Mouse (Mus musculus) hindbrain, embryonic 12.5 days (tissue): ENCODE results near the gene Insrr. TPM values are rescaled to one million over a fixed set of nuclear protein-coding genes. Genes with fewer than 3 reads are reported as not detected.
"Not testable (repeated sequence)": the region's sequence is repeated elsewhere in the genome, so short reads cannot be mapped to it uniquely, and the experiment has no call there.

Experiments used
- ATAC-seq: fragments of 200-750 bp; cut with Nextera tagmentation; 2 replicates; pipeline ENCODE4 v1.8.0; 2017; ENCODE audit warnings: moderate TSS enrichment; ENCODE audit not compliant: low FRiP score
- H3K27ac ChIP-seq: fragments of 300-500 bp; sonication (generic); 2 replicates; pipeline ENCODE4 v1.5.1; 2016; ENCODE audit warnings: mild to moderate bottlenecking
- H3K27me3 ChIP-seq: fragments of 300-500 bp; sonication (generic); 2 replicates; pipeline ENCODE4 v1.6.1; 2016; ENCODE audit warnings: mild to moderate bottlenecking
- H3K36me3 ChIP-seq: fragments of 300-500 bp; sonication (generic); 2 replicates; pipeline ENCODE4 v1.6.1; 2016; ENCODE audit warnings: mild to moderate bottlenecking
- H3K4me1 ChIP-seq: fragments of 300-500 bp; sonication (generic); 2 replicates; pipeline ENCODE4 v1.6.1; 2016
- H3K4me2 ChIP-seq: fragments of 300-500 bp; sonication (generic); replicated peaks from 2 replicates; pipeline ENCODE4 v1.6.1; 2016; ENCODE audit warnings: mild to moderate bottlenecking
- H3K4me3 ChIP-seq: fragments of 300-500 bp; sonication (generic); 2 replicates; pipeline ENCODE4 v1.5.1; 2016; ENCODE audit warnings: mild to moderate bottlenecking
- H3K9ac ChIP-seq: fragments of 300-500 bp; sonication (generic); 2 replicates; pipeline ENCODE4 v1.6.1; 2016; ENCODE audit warnings: mild to moderate bottlenecking, moderate library complexity
- H3K9me3 ChIP-seq: fragments of 300-500 bp; sonication (generic); replicated peaks from 2 replicates; pipeline ENCODE4 v1.6.1; 2016; ENCODE audit warnings: mild to moderate bottlenecking
- whole genome bisulfite sequencing: fragments of 180-500 bp; shearing (Covaris S2); methylation state at CpG from one replicate; pipeline ENCODE4 v1.1.7; 2016; 5-methylcytosine and 5-hydroxymethylcytosine counted together
- polyA plus RNA-seq: library from polyadenylated mRNA; unstranded; fragments of >200 nt; fragmentation: Nextera tagmentation; extraction: Ambion mirVana; gene quantifications from 2 replicates; pipeline ENCODE4 v1.2.1, GENCODE M21; 2016

The Insrr gene
- polyA plus RNA-seq, 1 experiment from 2014 or later = 1.7 TPM

DNA sequence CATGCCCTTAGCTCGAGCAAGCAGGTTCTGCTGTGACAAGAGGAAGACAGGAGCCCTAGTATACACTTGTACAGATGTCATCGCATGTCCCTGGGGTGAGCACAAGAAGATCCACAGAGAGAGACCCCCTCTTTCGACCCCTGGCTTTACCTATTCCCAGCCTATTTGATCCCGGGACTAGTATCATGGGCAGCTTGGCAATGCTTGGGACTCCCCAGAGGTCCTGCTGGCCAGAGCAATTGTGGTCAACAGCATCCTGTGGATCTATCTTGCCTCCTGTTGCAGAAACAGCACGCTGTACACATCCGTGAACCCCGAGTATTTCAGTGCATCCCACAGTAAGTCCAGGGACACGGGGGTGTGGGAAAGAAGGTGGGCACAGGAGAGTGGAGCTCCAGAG is 14.5 kb downstream of the Insrr start:
- Histone ChIP-seq H3K9me3 (no peaks in the 10 kb centered on the region), H3K27ac (no peak overlapping the region), H3K36me3 (no peaks in the 10 kb centered on the region), H3K4me2 (no peak overlapping the region), H3K4me1 (peaks cover 6% of the 10 kb centered on the region; the same call in 1 of the 2 replicates), H3K27me3 (peaks cover 87% of the 10 kb centered on the region), H3K4me3 (no peak overlapping the region), H3K9ac (no peak overlapping the region)
- 85% methylated on average over 8 of the region's 8 CpGs for WGBS
- no peak for ATAC-seq

DNA sequence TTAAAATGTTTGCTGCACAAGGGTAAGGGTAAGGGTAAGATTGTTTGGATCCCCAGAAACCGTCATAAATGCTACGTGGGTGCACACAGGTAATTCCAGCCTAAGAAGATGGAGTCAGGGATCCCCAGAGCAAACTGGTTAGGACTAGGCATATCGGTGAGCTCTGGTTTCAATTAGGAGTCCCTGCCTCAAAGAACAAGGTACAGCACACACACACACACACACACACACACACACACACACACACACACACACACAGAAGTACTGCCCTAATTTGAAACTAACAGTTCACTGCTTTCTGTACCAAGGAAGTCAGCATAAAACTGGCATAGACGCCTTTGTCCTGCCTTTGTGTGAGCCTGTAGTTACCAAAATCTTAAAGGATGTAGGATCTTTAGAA is 15.7 kb downstream of the Insrr start:
- Histone ChIP-seq H3K4me3 (no peak overlapping the region), H3K9ac (no peak overlapping the region), H3K4me2 (no peak overlapping the region), H3K4me1 (peaks cover 6% of the 10 kb centered on the region; the same call in 1 of the 2 replicates), H3K27ac (no peak overlapping the region), H3K9me3 (no peaks in the 10 kb centered on the region), H3K36me3 (no peaks in the 10 kb centered on the region), H3K27me3 (peaks cover 85% of the 10 kb centered on the region)
- ATAC-seq = no peak
- WGBS = 79% methylated on average over 4 of the region's 4 CpGs

DNA sequence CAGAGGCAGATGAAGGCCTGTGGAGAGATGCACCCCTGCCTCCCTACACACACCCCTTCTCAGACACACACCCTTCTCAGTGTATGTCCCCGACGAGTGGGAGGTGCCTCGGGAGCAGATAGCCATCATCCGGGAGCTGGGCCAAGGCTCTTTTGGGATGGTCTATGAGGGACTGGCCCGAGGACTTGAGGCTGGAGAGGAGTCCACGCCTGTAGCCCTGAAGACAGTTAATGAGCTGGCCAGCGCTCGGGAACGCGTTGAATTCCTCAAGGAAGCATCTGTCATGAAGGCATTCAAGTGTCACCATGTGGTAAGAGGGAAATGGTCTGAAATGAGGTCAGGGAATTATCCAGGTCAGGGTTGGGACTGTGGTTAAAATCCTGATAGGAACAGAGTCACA is 16.1 kb downstream of the Insrr start:
- no peak overlapping the region for H3K4me3 ChIP-seq
- H3K9ac ChIP-seq = no peak overlapping the region
- no peaks in the 10 kb centered on the region for H3K9me3 ChIP-seq
- no peak for ATAC-seq
- WGBS = 55% methylated on average over 10 of the region's 10 CpGs
- peaks cover 85% of the 10 kb centered on the region for H3K27me3 ChIP-seq
- no peak overlapping the region for H3K4me2 ChIP-seq
- H3K36me3 ChIP-seq = no peaks in the 10 kb centered on the region
- peaks cover 6% of the 10 kb centered on the region; the same call in 1 of the 2 replicates for H3K4me1 ChIP-seq
- H3K27ac ChIP-seq = no peak overlapping the region

DNA sequence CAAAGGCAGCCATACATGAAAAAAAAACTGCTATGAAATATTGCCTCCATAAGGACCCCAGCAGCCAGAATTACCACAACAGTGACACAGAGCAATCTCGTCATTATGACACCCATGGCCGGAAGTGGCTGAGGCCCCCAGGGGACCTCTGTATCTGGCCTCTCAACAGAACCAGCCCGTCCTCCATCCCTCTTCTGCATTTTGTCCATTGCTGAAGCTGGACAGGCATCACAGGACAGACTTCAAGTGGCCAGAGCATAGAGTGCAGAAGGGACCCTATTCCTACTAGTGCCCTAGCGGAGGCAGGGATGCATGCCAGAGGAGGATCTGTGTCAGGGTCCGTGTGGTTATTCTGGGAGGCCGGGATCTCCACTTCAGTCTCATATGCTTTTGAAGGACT is 19.4 kb downstream of the Insrr start:
- Histone ChIP-seq H3K4me1 (0 out of 2 replicates have a peak, but pooled peaks cover 2% of the 10 kb centered on the region), H3K36me3 (no peaks in the 10 kb centered on the region), H3K4me2 (no peak overlapping the region), H3K9me3 (no peaks in the 10 kb centered on the region), H3K4me3 (no peak overlapping the region), H3K27ac (no peak overlapping the region), H3K27me3 (peaks cover 57% of the 10 kb centered on the region), H3K9ac (no peak overlapping the region)
- ATAC-seq = no peak
- WGBS = 58% methylated on average over 6 of the region's 6 CpGs

DNA sequence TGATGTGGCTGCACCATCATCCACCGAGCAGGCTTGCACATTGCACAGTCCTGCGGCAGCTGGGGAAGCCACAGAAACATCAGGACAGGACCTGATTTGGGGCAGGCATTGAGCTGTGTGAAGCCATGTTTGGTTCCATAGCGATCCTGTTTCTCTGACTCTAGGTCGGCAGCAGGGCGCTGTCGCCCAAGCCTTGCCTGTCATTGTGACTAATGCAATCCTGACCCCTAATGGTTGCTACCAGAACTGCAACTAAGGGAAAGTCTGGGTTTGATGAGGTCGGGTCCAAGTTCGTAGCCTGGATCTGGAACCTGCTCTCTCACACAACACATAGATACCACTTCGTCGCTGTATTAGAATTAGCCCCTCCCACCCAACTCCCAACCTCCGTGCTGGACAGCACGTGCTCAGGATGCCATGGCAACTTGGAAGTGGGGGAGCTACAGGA is 19.9 kb downstream of the Insrr start:
- H3K4me3 ChIP-seq = no peak overlapping the region
- WGBS = 9% methylated on average over 12 of the region's 12 CpGs
- no peak overlapping the region for H3K27ac ChIP-seq
- H3K36me3 ChIP-seq = no peaks in the 10 kb centered on the region
- 0 out of 2 replicates have a peak, but pooled peaks cover 2% of the 10 kb centered on the region for H3K4me1 ChIP-seq
- H3K27me3 ChIP-seq = peaks cover 52% of the 10 kb centered on the region
- peak overlapping the region; percentile 21; the same call in 1 of the 2 replicates for H3K4me2 ChIP-seq
- H3K9ac ChIP-seq = no peak overlapping the region
- no peaks in the 10 kb centered on the region for H3K9me3 ChIP-seq
- ATAC-seq = peak; percentile 60

DNA sequence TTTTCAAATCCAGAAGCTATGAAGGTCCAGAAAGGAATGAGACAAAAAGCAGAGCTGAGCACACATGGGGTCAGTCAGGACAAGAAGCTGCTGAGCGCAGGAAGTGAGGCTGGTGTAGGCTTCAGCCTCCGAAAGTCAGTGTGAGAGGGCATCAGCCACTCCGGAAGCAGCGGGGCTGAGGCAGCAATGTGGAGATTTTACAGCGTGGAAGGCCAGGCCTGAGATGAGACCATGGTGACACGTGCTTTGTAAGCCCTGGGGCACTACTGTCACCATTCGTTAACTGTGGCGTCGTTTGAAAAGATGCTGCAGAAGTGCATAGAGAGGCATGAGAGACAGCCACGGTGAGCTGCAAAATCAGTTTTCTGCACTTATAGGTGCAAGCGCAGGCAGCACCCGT is 21.5 kb downstream of the Insrr start:
- H3K27ac ChIP-seq = no peak overlapping the region
- no peak for ATAC-seq
- H3K27me3 ChIP-seq = peaks cover 45% of the 10 kb centered on the region
- no peak overlapping the region for H3K4me3 ChIP-seq
- WGBS = 61% methylated on average over 12 of the region's 12 CpGs
- H3K36me3 ChIP-seq = no peaks in the 10 kb centered on the region
- 0 out of 2 replicates have a peak, but pooled peaks cover 2% of the 10 kb centered on the region for H3K4me1 ChIP-seq
- H3K4me2 ChIP-seq = no peak overlapping the region
- no peaks in the 10 kb centered on the region for H3K9me3 ChIP-seq
- no peak overlapping the region for H3K9ac ChIP-seq

DNA sequence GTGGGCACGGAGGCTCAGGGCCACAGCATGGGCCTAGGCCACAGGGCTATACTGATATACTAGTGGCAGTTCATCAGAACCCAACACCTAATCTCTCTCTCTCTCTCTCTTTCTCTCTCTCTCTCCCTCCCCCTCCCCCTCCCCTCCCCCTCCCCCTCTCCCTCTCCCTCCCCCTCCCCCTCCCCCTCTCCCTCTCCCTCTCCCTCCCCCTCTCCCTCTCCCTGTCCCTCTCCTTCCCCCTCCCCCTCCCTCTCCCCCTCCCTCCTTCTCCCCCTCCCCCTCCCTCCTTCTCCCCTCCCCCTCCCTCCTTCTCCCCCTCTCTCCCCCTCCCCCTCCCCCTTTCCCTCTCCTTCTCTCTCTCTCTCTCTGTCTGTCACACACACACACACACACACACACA is 27.5 kb downstream of the Insrr start, which contains the start of gene Pear1:
Gene Pear1, minus strand, starts transcription at position 101 of the 400 bp plus-strand sequence.
- ATAC-seq = not testable (repeated sequence)

DNA sequence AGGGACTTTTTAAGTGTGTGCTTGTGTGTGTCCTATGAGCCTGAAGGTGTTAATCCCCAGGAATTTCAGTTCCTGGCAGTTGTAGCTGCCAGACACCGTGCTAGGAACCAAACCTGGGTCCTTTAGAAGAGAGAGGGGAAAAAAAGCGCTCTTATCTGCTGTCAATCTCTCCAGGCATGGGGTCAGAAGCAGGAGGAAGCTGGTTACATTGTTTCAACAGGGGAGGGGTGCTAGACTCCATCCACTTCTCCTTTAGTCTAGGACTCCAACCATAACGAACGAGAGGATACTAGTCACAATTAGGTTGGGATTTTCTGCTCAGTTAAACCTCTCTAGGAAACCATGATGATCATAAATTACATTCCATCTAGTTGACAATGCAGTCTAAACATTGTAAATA is 31.7 kb downstream of the Insrr start:
- WGBS = 58% methylated on average over 4 of the region's 4 CpGs
- Histone ChIP-seq H3K9ac (no peak overlapping the region), H3K4me3 (no peak overlapping the region), H3K27ac (no peak overlapping the region), H3K4me1 (no peaks in the 10 kb centered on the region), H3K4me2 (no peak overlapping the region), H3K36me3 (no peaks in the 10 kb centered on the region), H3K27me3 (no peaks in the 10 kb centered on the region), H3K9me3 (no peaks in the 10 kb centered on the region)
- no peak for ATAC-seq

More for the DNA sequence above, 27.5 kb downstream of the Insrr start, which contains the start of gene Pear1:
- not testable (repeated sequence) for H3K27me3 ChIP-seq, H3K27ac ChIP-seq, H3K9me3 ChIP-seq, H3K9ac ChIP-seq, H3K4me1 ChIP-seq, H3K4me2 ChIP-seq, H3K4me3 ChIP-seq, H3K36me3 ChIP-seq
- 75% methylated on average over 1 of the region's 1 CpGs for WGBS

DNA sequence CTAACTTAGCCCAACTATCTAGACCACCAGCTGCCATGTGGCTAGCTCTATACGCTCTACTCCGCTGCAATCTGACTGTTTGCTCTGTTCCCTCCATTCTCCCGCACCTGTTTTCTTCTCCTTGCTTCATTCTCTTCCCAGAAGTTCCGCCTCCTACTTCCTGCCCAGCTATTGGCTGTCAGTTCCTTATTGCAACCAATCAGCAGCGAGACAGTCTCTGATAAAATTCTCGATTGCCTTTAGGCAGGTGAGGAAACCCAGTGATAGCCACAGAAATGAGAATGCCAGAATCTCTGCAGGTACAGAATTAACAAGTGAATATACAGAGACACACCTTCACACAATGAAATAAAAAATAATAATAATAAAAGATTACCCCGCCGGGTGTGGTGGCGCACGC is 32.3 kb downstream of the Insrr start:
- no peaks in the 10 kb centered on the region for H3K9me3 ChIP-seq
- WGBS = 49% methylated on average over 10 of the region's 10 CpGs
- H3K36me3 ChIP-seq = no peaks in the 10 kb centered on the region
- no peak for ATAC-seq
- no peaks in the 10 kb centered on the region for H3K27me3 ChIP-seq
- no peak overlapping the region for H3K27ac ChIP-seq
- H3K4me3 ChIP-seq = no peak overlapping the region
- H3K9ac ChIP-seq = no peak overlapping the region
- H3K4me2 ChIP-seq = no peak overlapping the region
- H3K4me1 ChIP-seq = no peaks in the 10 kb centered on the region

DNA sequence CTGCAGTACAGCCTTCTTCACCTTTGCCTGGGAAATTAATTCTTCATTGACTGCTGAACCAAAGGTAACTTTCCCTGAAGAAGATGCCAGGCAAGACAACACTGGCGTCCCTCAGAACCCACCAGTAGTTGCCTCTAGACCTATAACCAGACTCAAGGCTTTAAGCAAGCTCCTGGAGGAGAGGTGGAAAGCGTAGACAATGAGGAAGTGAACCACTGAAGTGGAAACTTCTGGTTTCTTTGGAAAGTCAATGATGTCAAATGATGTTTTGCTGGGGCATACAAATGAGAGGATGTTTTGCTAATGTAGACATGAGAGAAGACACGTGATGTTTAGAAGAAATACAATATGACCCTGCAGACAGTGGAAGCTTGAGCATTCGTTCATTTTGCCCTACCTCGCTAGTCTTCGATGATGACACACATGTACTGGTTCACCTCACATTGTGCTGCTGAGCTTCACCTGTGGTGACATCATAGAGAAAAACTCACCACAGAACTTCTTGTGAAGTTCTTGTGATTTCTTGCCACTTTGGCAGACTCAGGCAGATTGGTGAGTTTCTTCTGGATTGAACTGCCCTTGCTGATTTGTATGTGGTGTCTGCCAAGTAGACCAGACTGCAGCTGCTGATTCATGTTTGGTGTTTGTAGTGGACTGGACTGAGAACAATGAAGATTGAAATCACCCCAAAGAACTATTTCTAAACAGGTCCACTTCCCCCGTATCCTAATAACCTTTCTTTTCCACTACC is 35.5 kb downstream of the Insrr start:
- no peak for ATAC-seq
- no peaks in the 10 kb centered on the region for H3K27me3 ChIP-seq
- no peak overlapping the region for H3K9ac ChIP-seq
- no peak overlapping the region for H3K4me3 ChIP-seq
- no peak overlapping the region for H3K4me2 ChIP-seq
- 87% methylated on average over 7 of the region's 7 CpGs for whole genome bisulfite sequencing
- no peaks in the 10 kb centered on the region for H3K9me3 ChIP-seq
- H3K27ac ChIP-seq = no peak overlapping the region
- no peaks in the 10 kb centered on the region for H3K36me3 ChIP-seq
- H3K4me1 ChIP-seq = no peaks in the 10 kb centered on the region

DNA sequence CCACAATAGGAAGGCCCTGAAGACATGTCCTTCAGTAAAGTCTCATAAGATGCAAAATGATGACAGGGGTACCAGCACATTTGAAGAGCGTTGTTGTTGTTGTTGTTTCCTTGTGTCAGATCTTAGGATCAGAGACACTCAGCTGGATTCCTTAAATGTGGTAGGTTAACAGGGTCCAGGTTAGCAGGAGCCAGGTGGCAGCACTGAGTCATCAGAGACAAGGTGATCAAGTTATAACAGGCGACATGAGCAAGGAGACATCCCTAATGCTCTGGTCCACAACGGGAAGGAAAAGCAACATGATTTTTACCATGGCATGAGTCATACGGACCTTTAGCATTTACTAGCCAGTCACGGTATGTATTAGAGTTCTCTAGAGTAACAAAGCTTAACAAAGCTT is 36.7 kb downstream of the Insrr start:
- H3K4me2 ChIP-seq = no peak overlapping the region
- 67% methylated on average over 5 of the region's 5 CpGs for WGBS
- no peaks in the 10 kb centered on the region for H3K4me1 ChIP-seq
- no peaks in the 10 kb centered on the region for H3K9me3 ChIP-seq
- no peak overlapping the region for H3K9ac ChIP-seq
- ATAC-seq = no peak
- H3K4me3 ChIP-seq = no peak overlapping the region
- H3K27me3 ChIP-seq = no peaks in the 10 kb centered on the region
- no peaks in the 10 kb centered on the region for H3K36me3 ChIP-seq
- no peak overlapping the region for H3K27ac ChIP-seq

DNA sequence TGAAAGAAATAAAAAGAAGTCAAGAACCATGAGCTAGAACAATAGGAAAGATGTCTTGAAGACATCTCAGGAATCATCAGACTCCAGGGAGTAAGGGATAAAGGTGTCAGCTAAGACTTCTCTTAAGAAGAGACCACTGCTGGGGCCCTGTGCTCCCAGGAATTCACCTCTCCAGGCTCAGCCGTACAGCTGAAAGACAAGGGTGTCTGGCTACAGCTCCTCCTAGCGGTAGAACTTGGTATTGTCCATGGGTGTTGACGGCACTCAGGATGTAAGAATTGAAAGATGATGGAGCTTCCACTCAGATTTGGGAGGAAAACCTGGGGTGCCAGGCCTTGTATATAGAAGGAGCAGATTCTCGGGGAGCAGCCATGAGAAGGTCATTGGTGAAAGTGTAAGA is 41.9 kb downstream of the Insrr start:
- no peak for ATAC-seq
- Histone ChIP-seq H3K9ac (no peak overlapping the region), H3K36me3 (no peaks in the 10 kb centered on the region), H3K27ac (no peak overlapping the region), H3K4me2 (no peak overlapping the region), H3K4me3 (no peak overlapping the region), H3K27me3 (peaks cover 3% of the 10 kb centered on the region; the same call in 1 of the 2 replicates), H3K9me3 (no peaks in the 10 kb centered on the region), H3K4me1 (no peaks in the 10 kb centered on the region)
- WGBS = 1% methylated on average over 4 of the region's 4 CpGs

DNA sequence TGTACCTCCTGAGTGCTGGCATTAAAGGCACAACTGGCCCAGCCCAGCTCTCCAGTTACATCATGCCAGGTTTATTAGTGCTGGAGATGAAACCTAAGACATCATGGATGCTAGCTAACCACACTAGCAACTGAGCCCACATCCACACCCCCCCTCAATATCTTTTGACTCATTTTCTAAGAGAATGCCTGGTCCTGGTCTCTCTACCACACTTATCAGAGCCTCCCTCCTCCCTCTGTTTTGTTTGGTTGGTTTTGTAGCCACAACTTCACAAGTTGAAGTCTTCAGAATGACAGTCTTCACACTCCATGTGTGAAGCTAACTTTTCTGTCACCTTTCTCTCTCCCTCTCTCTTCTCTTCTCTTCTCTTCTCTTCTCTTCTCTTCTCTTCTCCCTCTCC is 44.1 kb downstream of the Insrr start:
- no peaks in the 10 kb centered on the region for H3K9me3 ChIP-seq
- H3K4me1 ChIP-seq = no peaks in the 10 kb centered on the region
- no peak overlapping the region for H3K9ac ChIP-seq
- no peak overlapping the region for H3K4me3 ChIP-seq
- no peak for ATAC-seq
- H3K27me3 ChIP-seq = peaks cover 3% of the 10 kb centered on the region; the same call in 1 of the 2 replicates
- no peak overlapping the region for H3K4me2 ChIP-seq
- no peaks in the 10 kb centered on the region for H3K36me3 ChIP-seq
- H3K27ac ChIP-seq = no peak overlapping the region
